Mouse (Mus musculus) G1E (cell line): ENCODE data around the gene Hoxa3.

Experiments
- CTCF ChIP-seq: IDR thresholded peaks from 2 replicates; pipeline ENCODE4 v1.5.1; 2012; ENCODE audit warnings: low read depth, low read length, inconsistent platforms, mixed read lengths
- GATA1 ChIP-seq: IDR thresholded peaks from 2 replicates; pipeline ENCODE4 v1.6.1; 2012; ENCODE audit warnings: borderline replicate concordance, low read length, inconsistent platforms, mixed read lengths
- GATA2 ChIP-seq: IDR thresholded peaks from 2 replicates; pipeline ENCODE4 v1.6.1; 2012; ENCODE audit warnings: low read depth, low read length, inconsistent platforms, borderline replicate concordance
- POLR2AphosphoS5 ChIP-seq: IDR thresholded peaks from 2 replicates; pipeline ENCODE4 v1.6.1; 2012; ENCODE audit warnings: low read depth, low read length, inconsistent platforms; ENCODE audit not compliant: insufficient replicate concordance
- TAL1 ChIP-seq: conservative IDR thresholded peaks from 2 replicates; pipeline ENCODE4 v1.6.1; 2012; ENCODE audit warnings: low read depth, low read length, inconsistent platforms, mixed read lengths

GRCm38 (mm10) chr6:52152226-52153193 is 60.6 kb downstream of the Hoxa3 start:
- TF ChIP-seq CTCF (no peak), POLR2AphosphoS5 (no peak), GATA1 (no peak), TAL1 (no peak), GATA2 (no peak)
